Mouse (Mus musculus): ENCODE measurements around the gene Grap. TPM values are rescaled to one million over a fixed set of nuclear protein-coding genes. Genes with fewer than 3 reads are reported as not detected.

The Grap gene
- polyA plus RNA-seq, 2 experiments = 1.6 to 2.1 TPM

GRCm38 (mm10) chr11:61675332-61675731 is 22.3 kb downstream of the Grap start:
- Histone ChIP-seq H3K4me3 (ENCODE audit: insufficient read depth in 1 of 2, low read depth in 2 of 2, low read length in 2 of 2) (no peak overlapping the region), H3K27me3 (ENCODE audit: control insufficient read depth, insufficient read depth, low read length) (no peaks in the 10 kb centered on the region; the same call in 1 of the 2 replicates), H3K36me3 (replicated peaks; ENCODE audit: control insufficient read depth, insufficient read depth, low read depth) (no peaks in the 10 kb centered on the region), H3K9me3 (ENCODE audit: control insufficient read depth, low read length) (no peaks in the 10 kb centered on the region), H3K4me2 (ENCODE audit: low read depth) (no peak overlapping the region), H3K9ac (replicated peaks) (no peak overlapping the region), H3K4me1 (replicated peaks; ENCODE audit: control insufficient read depth in 2 of 2, insufficient read depth in 2 of 2, low read length in 1 of 2) (no peaks in the 10 kb centered on the region), H3K27ac (no peak overlapping the region)
- TF ChIP-seq CTCF (IDR thresholded peaks at IDR 0.05; ENCODE audit: low read depth) (no peak), EP300 (IDR thresholded peaks at IDR 0.05; ENCODE audit: low read depth) (no peak)
- no peak for DNase-seq (ENCODE audit: low read depth in 3 of 3, low spot score in 3 of 3)
- WGBS (ENCODE audit: insufficient replicate concordance) = 39% methylated on average over 2 of the region's 2 CpGs
- no peak for ATAC-seq (ENCODE audit: insufficient read depth)

- DNase-seq (ENCODE audit: low read depth in 3 of 3, low spot score in 3 of 3) = no peak
- no peak for ATAC-seq (ENCODE audit: insufficient read depth)
- no peak overlapping the region for H3K4me3 ChIP-seq (ENCODE audit: insufficient read depth in 1 of 2, low read depth in 2 of 2, low read length in 2 of 2)
- H3K9me3 ChIP-seq (ENCODE audit: control insufficient read depth, low read length) = no peaks in the 10 kb centered on the region
- no peaks in the 10 kb centered on the region; the same call in 1 of the 2 replicates for H3K27me3 ChIP-seq (ENCODE audit: control insufficient read depth, insufficient read depth, low read length)
- no peak overlapping the region for H3K4me2 ChIP-seq (ENCODE audit: low read depth)
- TF ChIP-seq EP300 (IDR thresholded peaks at IDR 0.05; ENCODE audit: low read depth) = no peak
- TF ChIP-seq CTCF (IDR thresholded peaks at IDR 0.05; ENCODE audit: low read depth) = no peak
- H3K4me1 ChIP-seq (replicated peaks; ENCODE audit: control insufficient read depth in 2 of 2, insufficient read depth in 2 of 2, low read length in 1 of 2) = no peaks in the 10 kb centered on the region
- whole genome bisulfite sequencing (ENCODE audit: insufficient replicate concordance) = 50% methylated on average over 7 of the region's 7 CpGs
- H3K27ac ChIP-seq = no peak overlapping the region
- no peak overlapping the region for H3K9ac ChIP-seq (replicated peaks)
- H3K36me3 ChIP-seq (replicated peaks; ENCODE audit: control insufficient read depth, insufficient read depth, low read depth) = no peaks in the 10 kb centered on the region
These were observed 23.3 kb downstream of the Grap start for GRCm38 (mm10) chr11:61676216-61676854.

GRCm38 (mm10) chr11:61677709-61678108 is 24.6 kb downstream of the Grap start:
- Histone ChIP-seq H3K9ac (replicated peaks) (no peak overlapping the region), H3K4me1 (replicated peaks; ENCODE audit: control insufficient read depth in 2 of 2, insufficient read depth in 2 of 2, low read length in 1 of 2) (no peaks in the 10 kb centered on the region), H3K27me3 (ENCODE audit: control insufficient read depth, insufficient read depth, low read length) (no peaks in the 10 kb centered on the region; the same call in 1 of the 2 replicates), H3K4me3 (ENCODE audit: insufficient read depth in 1 of 2, low read depth in 2 of 2, low read length in 2 of 2) (no peak overlapping the region), H3K4me2 (ENCODE audit: low read depth) (no peak overlapping the region), H3K9me3 (ENCODE audit: control insufficient read depth, low read length) (no peaks in the 10 kb centered on the region), H3K36me3 (replicated peaks; ENCODE audit: control insufficient read depth, insufficient read depth, low read depth) (no peaks in the 10 kb centered on the region), H3K27ac (no peak overlapping the region)
- WGBS (ENCODE audit: insufficient replicate concordance) = 68% methylated on average over 4 of the region's 4 CpGs
- TF ChIP-seq CTCF (IDR thresholded peaks at IDR 0.05; ENCODE audit: low read depth) (no peak), EP300 (IDR thresholded peaks at IDR 0.05; ENCODE audit: low read depth) (no peak)
- no peak for ATAC-seq (ENCODE audit: insufficient read depth)
- DNase-seq (ENCODE audit: low read depth in 3 of 3, low spot score in 3 of 3) = no peak

GRCm38 (mm10) chr11:61679091-61679866 is 26.2 kb downstream of the Grap start:
- DNase-seq (ENCODE audit: low read depth in 3 of 3, low spot score in 3 of 3) (no peak), ATAC-seq (ENCODE audit: insufficient read depth) (no peak)
- Histone ChIP-seq H3K27ac (no peak overlapping the region), H3K9me3 (ENCODE audit: control insufficient read depth, low read length) (no peaks in the 10 kb centered on the region), H3K4me1 (replicated peaks; ENCODE audit: control insufficient read depth in 2 of 2, insufficient read depth in 2 of 2, low read length in 1 of 2) (peaks cover 3 to 7% of the 10 kb centered on the region in 2 experiments; a peak in 3 of 4 replicates), H3K9ac (replicated peaks) (no peak overlapping the region), H3K36me3 (replicated peaks; ENCODE audit: control insufficient read depth, insufficient read depth, low read depth) (no peaks in the 10 kb centered on the region), H3K27me3 (ENCODE audit: control insufficient read depth, insufficient read depth, low read length) (no peaks in the 10 kb centered on the region; the same call in 1 of the 2 replicates), H3K4me2 (ENCODE audit: low read depth) (no peak overlapping the region), H3K4me3 (ENCODE audit: insufficient read depth in 1 of 2, low read depth in 2 of 2, low read length in 2 of 2) (no peak overlapping the region)
- 55% methylated on average over 4 of the region's 4 CpGs for WGBS (ENCODE audit: insufficient replicate concordance)
- TF ChIP-seq EP300 (IDR thresholded peaks at IDR 0.05; ENCODE audit: low read depth) = no peak
- no peak for TF ChIP-seq CTCF (IDR thresholded peaks at IDR 0.05; ENCODE audit: low read depth)
